Mouse (Mus musculus) kidney, adult 10 weeks (tissue): ENCODE results near the gene Epn3. TPM values are rescaled to one million over a fixed set of nuclear protein-coding genes. Genes with fewer than 3 reads are reported as not detected.

ENCODE experiments used
- polyA plus RNA-seq: library from polyadenylated mRNA; stranded (reverse); fragments of 350-450 nt; fragmentation: Illumina TruSeq; extraction: RNeasy Lipid Tissue Mini Kit (QIAGEN cat#74804); gene quantifications from one replicate; pipeline ENCODE4 v1.2.3, GENCODE M21; 2014; ENCODE audit warnings: low read depth, low replicate concordance

The Epn3 gene
- 1.8 TPM for polyA plus RNA-seq

DNA sequence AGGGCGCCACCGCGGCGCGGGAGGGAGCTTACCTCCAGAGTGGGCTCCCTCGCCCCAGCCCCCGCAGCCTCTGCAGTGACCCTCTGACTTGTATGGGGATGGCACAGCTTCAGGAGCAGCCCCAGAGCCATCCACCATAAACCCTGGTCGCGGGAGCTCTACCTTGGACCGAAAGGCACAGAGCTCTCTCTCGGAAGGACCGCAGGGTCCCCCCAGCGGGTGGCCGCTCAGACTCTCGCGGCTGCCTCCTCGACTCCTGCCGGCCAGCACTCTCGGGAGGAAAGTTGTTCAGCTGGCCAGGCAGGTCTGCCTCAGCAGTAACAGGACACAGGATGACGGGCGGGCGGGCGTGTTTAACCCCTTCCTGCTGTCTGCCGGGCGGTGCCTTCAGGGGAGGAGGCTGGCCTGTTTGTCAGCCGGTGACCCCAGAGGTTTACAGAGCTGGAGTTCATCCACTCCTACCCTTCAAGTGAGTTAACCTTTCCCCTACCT, at the start of gene Epn3:
TSS of gene Epn3 (minus strand) at position 314 of the 492 bp plus-strand sequence.

DNA sequence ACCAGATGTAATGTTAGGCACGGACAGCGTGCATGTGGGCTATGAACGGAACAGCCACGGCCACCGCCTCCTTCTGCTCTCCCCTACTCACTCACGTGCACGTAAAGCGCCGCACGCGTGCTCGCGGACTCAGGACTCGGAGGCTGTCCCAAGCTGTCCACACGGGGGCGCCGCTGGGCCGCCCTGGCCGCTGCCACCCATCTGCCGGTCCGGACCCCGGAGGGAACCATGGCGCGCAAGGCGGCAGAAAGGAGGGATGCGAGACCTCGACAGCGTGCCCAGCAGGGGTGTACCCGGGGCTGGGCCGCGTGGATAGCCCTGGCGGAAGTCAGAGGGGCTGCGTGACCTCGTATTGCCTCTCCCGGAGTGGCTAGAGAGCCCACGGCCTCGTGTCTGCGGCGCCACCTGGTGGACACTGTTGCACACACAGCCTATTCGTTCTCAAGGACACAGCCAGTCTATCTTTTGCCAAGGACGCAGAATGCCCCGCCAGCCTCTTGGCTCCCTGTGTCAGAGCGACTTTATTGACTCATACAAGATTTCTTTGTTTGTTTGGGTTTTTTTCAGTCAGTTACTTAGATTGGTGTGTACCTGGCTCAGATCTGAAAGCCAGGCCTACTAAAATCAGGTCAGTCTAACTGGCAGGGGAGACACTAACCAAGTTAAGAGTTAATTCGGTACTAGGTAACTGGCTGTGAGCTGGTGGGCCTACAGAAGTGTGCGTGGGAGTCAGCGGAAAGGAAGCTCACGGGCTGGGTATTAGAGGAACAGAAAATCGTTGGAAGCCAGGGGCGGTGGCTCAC, 49.3 kb upstream of the Epn3 start, which contains the start of gene Rsad1:
TSS of gene Rsad1 (minus strand) at position 368 of the 803 bp plus-strand sequence.

DNA sequence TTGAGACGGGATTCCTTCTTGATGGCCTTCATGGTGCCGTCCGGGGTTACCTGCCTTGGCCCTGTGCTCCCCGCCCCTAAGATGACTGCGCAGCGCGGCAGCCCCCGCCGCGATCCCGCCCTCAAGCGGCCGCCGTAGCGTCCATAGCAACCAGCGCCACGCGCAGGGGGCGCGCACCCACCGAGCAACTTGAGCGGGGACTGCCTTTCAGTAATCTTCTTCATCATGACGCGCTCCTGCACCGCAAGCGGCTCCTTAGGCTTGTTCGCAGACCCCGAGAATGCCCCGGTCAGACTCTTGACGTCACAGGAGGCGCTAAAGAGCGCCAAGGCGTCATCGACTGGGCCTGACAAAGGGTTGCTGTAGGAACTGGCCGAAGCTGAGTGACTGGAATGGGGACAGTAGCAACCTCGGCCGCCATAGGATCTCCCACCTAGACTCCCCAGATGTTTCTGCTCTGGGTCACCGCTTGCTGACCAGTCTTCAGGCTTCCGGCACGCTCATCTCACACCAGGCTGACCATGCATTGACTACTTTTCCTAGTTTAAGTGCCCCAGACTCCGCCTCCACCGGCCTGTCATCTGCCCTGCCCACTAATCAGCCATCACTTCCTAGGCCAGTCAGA, 21.6 kb upstream of the Epn3 start, which contains the start of gene Mycbpap:
TSS of gene Mycbpap (minus strand) at position 524 of the 625 bp plus-strand sequence.

DNA sequence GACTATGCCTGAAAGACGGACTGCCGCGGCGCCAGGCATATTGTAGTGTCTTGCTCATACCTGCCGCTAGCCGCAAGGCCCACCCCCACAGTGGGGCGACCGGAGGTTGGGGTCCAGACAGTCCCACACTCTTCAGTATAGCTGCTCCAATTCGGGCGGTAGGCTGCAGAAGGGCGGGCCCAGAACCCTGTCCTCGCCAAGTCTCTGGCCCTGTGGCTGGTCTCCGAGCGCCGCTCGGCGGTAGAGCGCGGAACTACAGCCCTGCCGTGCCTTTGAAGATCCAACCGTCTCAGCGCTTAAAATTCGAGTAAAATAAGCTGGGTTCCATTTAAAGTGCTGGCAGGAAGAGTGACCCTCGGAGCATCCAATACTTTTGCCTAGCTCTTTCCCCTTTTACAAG, 13.8 kb downstream of the Epn3 start, which contains the start of gene Spata20:
TSS of gene Spata20 (minus strand) at position 179 of the 400 bp plus-strand sequence.

DNA sequence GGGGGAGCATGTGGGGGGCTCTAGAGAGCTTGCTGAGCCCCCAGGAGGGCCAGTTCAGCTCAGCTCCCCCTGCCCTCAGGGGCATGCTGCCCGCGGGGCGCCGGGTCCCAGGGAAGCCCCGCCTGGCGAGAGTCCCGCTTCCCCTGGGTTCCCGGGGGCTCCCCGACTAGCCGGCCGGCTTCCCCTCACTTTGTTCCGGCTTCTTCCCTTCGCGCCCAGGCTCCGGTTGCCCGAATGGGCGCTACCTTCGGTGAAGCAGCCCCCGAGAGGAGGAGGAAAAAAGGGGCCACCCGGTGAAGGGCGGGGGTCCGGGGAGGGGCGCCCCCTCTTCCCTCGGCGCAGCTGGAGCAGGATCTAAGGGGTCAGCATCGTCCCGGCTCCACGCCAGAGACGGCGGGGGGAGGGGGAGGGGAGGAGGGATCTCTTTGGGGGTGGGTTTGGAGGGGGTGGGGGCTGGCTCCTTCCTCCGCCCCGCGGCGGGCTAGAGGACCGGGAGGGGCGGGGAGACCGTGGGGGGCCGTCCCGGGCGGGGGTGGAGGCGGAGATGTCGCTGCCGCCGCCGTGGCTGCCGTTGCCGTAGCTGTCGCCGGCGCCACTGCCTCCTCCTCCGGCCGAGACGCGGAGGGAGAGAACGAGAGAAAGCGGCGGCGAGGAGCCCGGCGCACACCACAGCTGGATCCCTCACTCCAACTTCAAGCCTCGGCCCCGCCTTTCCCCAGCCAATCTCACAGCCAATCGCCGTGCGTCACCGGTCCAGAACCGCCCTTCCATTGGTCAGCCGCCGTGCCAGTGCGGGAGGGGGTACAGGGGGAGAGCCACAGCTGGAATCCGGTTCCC, 25.8 kb downstream of the Epn3 start, which contains the start of gene Cacna1g:
TSS of gene Cacna1g (minus strand) at position 492 of the 837 bp plus-strand sequence.

Other genes with a start within 250 kb of the Epn3 start
- gene Gm21885, start 218.1 kb downstream of the Epn3 start, polyA plus RNA-seq, result not detected
- 152 TPM for gene Luc7l3, start 178.0 kb downstream of the Epn3 start, polyA plus RNA-seq
- gene Ankrd40, start 172.0 kb downstream of the Epn3 start, polyA plus RNA-seq, result 88.3 TPM
- 12.2 TPM for gene Abcc3, start 107.0 kb downstream of the Epn3 start, polyA plus RNA-seq
- not detected for gene Cacna1g, start 25.8 kb downstream of the Epn3 start, polyA plus RNA-seq
- gene Spata20, start 13.8 kb downstream of the Epn3 start, polyA plus RNA-seq, result not detected
- 0.40 TPM for gene Mycbpap, start 21.8 kb upstream of the Epn3 start, polyA plus RNA-seq
- 5.1 TPM for gene Rsad1, start 49.3 kb upstream of the Epn3 start, polyA plus RNA-seq
- gene Chad, start 65.1 kb upstream of the Epn3 start, polyA plus RNA-seq, result not detected
- 12.4 TPM for gene Acsf2, start 101.9 kb upstream of the Epn3 start, polyA plus RNA-seq
- 35.2 TPM for gene Lrrc59, start 129.8 kb upstream of the Epn3 start, polyA plus RNA-seq
- gene Mrpl27, start 153.8 kb upstream of the Epn3 start, polyA plus RNA-seq, result 26.8 TPM
- gene Eme1, start 154.0 kb upstream of the Epn3 start, polyA plus RNA-seq, result not detected
- gene Xylt2, start 177.5 kb upstream of the Epn3 start, polyA plus RNA-seq, result 0.93 TPM
- not detected for gene Gm11541, start 204.5 kb upstream of the Epn3 start, polyA plus RNA-seq
- gene Cdc34b, start 241.8 kb upstream of the Epn3 start, polyA plus RNA-seq, result not detected